Mouse (Mus musculus): Measurements from ENCODE around the gene Rab38. TPM values are rescaled to one million over a fixed set of nuclear protein-coding genes. Genes with fewer than 3 reads are reported as not detected.

The Rab38 gene
- polyA plus RNA-seq, 1 experiment from 2014 or later, result 4.7 TPM

- DNase-seq (ENCODE audit: low spot score), result no peak
- no peak overlapping the region for H3K27ac ChIP-seq (replicated peaks; ENCODE audit: low read depth, low read length)
- WGBS, result 82% methylated on average over 7 of the region's 7 CpGs
- no peaks in the 10 kb centered on the region for H3K9me3 ChIP-seq (ENCODE audit: control insufficient read depth, low read length)
- no peak overlapping the region for H3K4me2 ChIP-seq (ENCODE audit: low read depth, severe bottlenecking)
- H3K27me3 ChIP-seq (ENCODE audit: control insufficient read depth, insufficient read depth, low read length), result no peaks in the 10 kb centered on the region
- H3K36me3 ChIP-seq (ENCODE audit: control insufficient read depth, insufficient read depth, low read length), result no peaks in the 10 kb centered on the region
- no peak overlapping the region for H3K9ac ChIP-seq (ENCODE audit: low read length)
- no peaks in the 10 kb centered on the region for H3K4me1 ChIP-seq (ENCODE audit: control insufficient read depth, insufficient read depth, low read length)
- ATAC-seq (ENCODE audit: insufficient number of reproducible peaks, low FRiP score, low TSS enrichment, low read depth), result no peak
- H3K4me3 ChIP-seq (ENCODE audit: low read depth, low read length), result no peak overlapping the region
Measured at GRCm38 (mm10) chr7:88482628-88483027, 52.6 kb downstream of the Rab38 start.

GRCm38 (mm10) chr7:88491020-88491419 is 60.9 kb downstream of the Rab38 start:
- Histone ChIP-seq H3K27me3 (ENCODE audit: control insufficient read depth, insufficient read depth, low read length) (no peaks in the 10 kb centered on the region), H3K4me1 (ENCODE audit: control insufficient read depth, insufficient read depth, low read length) (no peaks in the 10 kb centered on the region), H3K9ac (ENCODE audit: low read length) (no peak overlapping the region), H3K9me3 (ENCODE audit: control insufficient read depth, low read length) (no peaks in the 10 kb centered on the region), H3K27ac (replicated peaks; ENCODE audit: low read depth, low read length) (no peak overlapping the region), H3K4me2 (ENCODE audit: low read depth, severe bottlenecking) (no peak overlapping the region), H3K36me3 (ENCODE audit: control insufficient read depth, insufficient read depth, low read length) (no peaks in the 10 kb centered on the region), H3K4me3 (ENCODE audit: low read depth, low read length) (no peak overlapping the region)
- DNase-seq (ENCODE audit: low spot score) (no peak), ATAC-seq (ENCODE audit: insufficient number of reproducible peaks, low FRiP score, low TSS enrichment, low read depth) (no peak)
- 58% methylated on average over 2 of the region's 2 CpGs for WGBS

GRCm38 (mm10) chr7:88502217-88502817 is 72.2 kb downstream of the Rab38 start:
- DNase-seq (ENCODE audit: low spot score) (no peak), ATAC-seq (ENCODE audit: insufficient number of reproducible peaks, low FRiP score, low TSS enrichment, low read depth) (no peak)
- no peak overlapping the region for H3K27ac ChIP-seq (replicated peaks; ENCODE audit: low read depth, low read length)
- no peaks in the 10 kb centered on the region for H3K4me1 ChIP-seq (ENCODE audit: control insufficient read depth, insufficient read depth, low read length)
- H3K9ac ChIP-seq (ENCODE audit: low read length), result no peak overlapping the region
- H3K4me3 ChIP-seq (ENCODE audit: low read depth, low read length), result no peak overlapping the region
- no peaks in the 10 kb centered on the region for H3K36me3 ChIP-seq (ENCODE audit: control insufficient read depth, insufficient read depth, low read length)
- no peaks in the 10 kb centered on the region for H3K9me3 ChIP-seq (ENCODE audit: control insufficient read depth, low read length)
- H3K27me3 ChIP-seq (ENCODE audit: control insufficient read depth, insufficient read depth, low read length), result no peaks in the 10 kb centered on the region
- WGBS, result 86% methylated on average over 5 of the region's 5 CpGs
- no peak overlapping the region for H3K4me2 ChIP-seq (ENCODE audit: low read depth, severe bottlenecking)

- WGBS, result 91% methylated on average over 2 of the region's 2 CpGs
- Histone ChIP-seq H3K9ac (ENCODE audit: low read length) (no peak overlapping the region), H3K36me3 (ENCODE audit: control insufficient read depth, insufficient read depth, low read length) (no peaks in the 10 kb centered on the region), H3K27me3 (ENCODE audit: control insufficient read depth, insufficient read depth, low read length) (no peaks in the 10 kb centered on the region), H3K4me2 (ENCODE audit: low read depth, severe bottlenecking) (no peak overlapping the region), H3K4me3 (ENCODE audit: low read depth, low read length) (no peak overlapping the region), H3K4me1 (ENCODE audit: control insufficient read depth, insufficient read depth, low read length) (no peaks in the 10 kb centered on the region), H3K27ac (replicated peaks; ENCODE audit: low read depth, low read length) (no peak overlapping the region), H3K9me3 (ENCODE audit: control insufficient read depth, low read length) (no peaks in the 10 kb centered on the region)
- no peak for DNase-seq (ENCODE audit: low spot score)
- ATAC-seq (ENCODE audit: insufficient number of reproducible peaks, low FRiP score, low TSS enrichment, low read depth), result no peak
Measured at GRCm38 (mm10) chr7:88509748-88510147, 79.7 kb downstream of the Rab38 start.

GRCm38 (mm10) chr7:88522481-88522880 is 92.4 kb downstream of the Rab38 start:
- WGBS, result 66% methylated on average over 1 of the region's 1 CpGs
- Histone ChIP-seq H3K36me3 (ENCODE audit: control insufficient read depth, insufficient read depth, low read length) (no peaks in the 10 kb centered on the region), H3K9ac (ENCODE audit: low read length) (no peak overlapping the region), H3K4me3 (ENCODE audit: low read depth, low read length) (no peak overlapping the region), H3K27ac (replicated peaks; ENCODE audit: low read depth, low read length) (no peak overlapping the region), H3K4me1 (ENCODE audit: control insufficient read depth, insufficient read depth, low read length) (no peaks in the 10 kb centered on the region), H3K9me3 (ENCODE audit: control insufficient read depth, low read length) (no peaks in the 10 kb centered on the region), H3K27me3 (ENCODE audit: control insufficient read depth, insufficient read depth, low read length) (no peaks in the 10 kb centered on the region), H3K4me2 (ENCODE audit: low read depth, severe bottlenecking) (no peak overlapping the region)
- DNase-seq (ENCODE audit: low spot score), result no peak
- no peak for ATAC-seq (ENCODE audit: insufficient number of reproducible peaks, low FRiP score, low TSS enrichment, low read depth)

GRCm38 (mm10) chr7:88527100-88527671 is 97.1 kb downstream of the Rab38 start:
- no peak overlapping the region for H3K4me3 ChIP-seq (ENCODE audit: low read depth, low read length)
- no peaks in the 10 kb centered on the region for H3K4me1 ChIP-seq (ENCODE audit: control insufficient read depth, insufficient read depth, low read length)
- 14% methylated on average over 1 of the region's 1 CpGs for WGBS
- H3K36me3 ChIP-seq (ENCODE audit: control insufficient read depth, insufficient read depth, low read length), result no peaks in the 10 kb centered on the region
- no peaks in the 10 kb centered on the region for H3K27me3 ChIP-seq (ENCODE audit: control insufficient read depth, insufficient read depth, low read length)
- ATAC-seq (ENCODE audit: insufficient number of reproducible peaks, low FRiP score, low TSS enrichment, low read depth) (no peak), DNase-seq (ENCODE audit: low spot score) (no peak)
- H3K9ac ChIP-seq (ENCODE audit: low read length), result no peak overlapping the region
- no peak overlapping the region for H3K4me2 ChIP-seq (ENCODE audit: low read depth, severe bottlenecking)
- no peaks in the 10 kb centered on the region for H3K9me3 ChIP-seq (ENCODE audit: control insufficient read depth, low read length)
- no peak overlapping the region for H3K27ac ChIP-seq (replicated peaks; ENCODE audit: low read depth, low read length)

- Histone ChIP-seq H3K9ac (ENCODE audit: low read length) (no peak overlapping the region), H3K27ac (replicated peaks; ENCODE audit: low read depth, low read length) (no peak overlapping the region), H3K4me1 (ENCODE audit: control insufficient read depth, insufficient read depth, low read length) (no peaks in the 10 kb centered on the region), H3K36me3 (ENCODE audit: control insufficient read depth, insufficient read depth, low read length) (no peaks in the 10 kb centered on the region), H3K4me2 (ENCODE audit: low read depth, severe bottlenecking) (no peak overlapping the region), H3K4me3 (ENCODE audit: low read depth, low read length) (no peak overlapping the region), H3K9me3 (ENCODE audit: control insufficient read depth, low read length) (no peaks in the 10 kb centered on the region), H3K27me3 (ENCODE audit: control insufficient read depth, insufficient read depth, low read length) (no peaks in the 10 kb centered on the region)
- ATAC-seq (ENCODE audit: insufficient number of reproducible peaks, low FRiP score, low TSS enrichment, low read depth) (no peak), DNase-seq (ENCODE audit: low spot score) (no peak)
Measured at GRCm38 (mm10) chr7:88536127-88536531, 106.1 kb downstream of the Rab38 start.

- Histone ChIP-seq H3K27ac (replicated peaks; ENCODE audit: low read depth, low read length) (no peak overlapping the region), H3K9ac (ENCODE audit: low read length) (no peak overlapping the region), H3K4me3 (ENCODE audit: low read depth, low read length) (no peak overlapping the region), H3K4me2 (ENCODE audit: low read depth, severe bottlenecking) (no peak overlapping the region), H3K27me3 (ENCODE audit: control insufficient read depth, insufficient read depth, low read length) (no peaks in the 10 kb centered on the region), H3K4me1 (ENCODE audit: control insufficient read depth, insufficient read depth, low read length) (no peaks in the 10 kb centered on the region), H3K36me3 (ENCODE audit: control insufficient read depth, insufficient read depth, low read length) (no peaks in the 10 kb centered on the region), H3K9me3 (ENCODE audit: control insufficient read depth, low read length) (no peaks in the 10 kb centered on the region)
- ATAC-seq (ENCODE audit: insufficient number of reproducible peaks, low FRiP score, low TSS enrichment, low read depth) (no peak), DNase-seq (ENCODE audit: low spot score) (no peak)
- WGBS, result 72% methylated on average over 3 of the region's 3 CpGs
Measured at GRCm38 (mm10) chr7:88536743-88537142, 106.7 kb downstream of the Rab38 start.
